Mouse (Mus musculus) liver, embryonic 14.5 days (tissue): ENCODE data around the gene Slc17a6.

Experiments used
- CTCF ChIP-seq: IDR thresholded peaks from 2 replicates; pipeline ENCODE4 v1.5.1; 2016; ENCODE audit warnings: antibody characterized with exemption, low read depth, control low read depth
- EP300 ChIP-seq: IDR thresholded peaks from 2 replicates; pipeline ENCODE4 v1.6.1; 2016; ENCODE audit warnings: antibody characterized with exemption, low read depth

GRCm38 (mm10) chr7:51625161-51625560, 3.4 kb downstream of the Slc17a6 start:
- TF ChIP-seq EP300 (no peak), CTCF (no peak)
